Mouse (Mus musculus) urinary bladder, postnatal 4 days (tissue): ENCODE results near the gene Gm21440.
"Not testable (repeated sequence)": the region's sequence is repeated elsewhere in the genome, so short reads cannot be mapped to it uniquely, and the experiment has no call there.

ENCODE experiments used
- DNase-seq, 2 experiments: peaks; one replicate each; pipeline ENCODE4 v3.0.0; 2021 to 2022; ENCODE audit warnings: low spot score in 2 of 2

Gm21440 gene

GRCm38 (mm10) chrY:13252091-13252490 is at the start of gene Gm21440, which contains the start of gene Gm21454:
Gene Gm21440, plus strand, starts transcription at chrY:13252391.
Gene Gm21454, plus strand, starts transcription at chrY:13252442.
- not testable (repeated sequence) for DNase-seq

DNA sequence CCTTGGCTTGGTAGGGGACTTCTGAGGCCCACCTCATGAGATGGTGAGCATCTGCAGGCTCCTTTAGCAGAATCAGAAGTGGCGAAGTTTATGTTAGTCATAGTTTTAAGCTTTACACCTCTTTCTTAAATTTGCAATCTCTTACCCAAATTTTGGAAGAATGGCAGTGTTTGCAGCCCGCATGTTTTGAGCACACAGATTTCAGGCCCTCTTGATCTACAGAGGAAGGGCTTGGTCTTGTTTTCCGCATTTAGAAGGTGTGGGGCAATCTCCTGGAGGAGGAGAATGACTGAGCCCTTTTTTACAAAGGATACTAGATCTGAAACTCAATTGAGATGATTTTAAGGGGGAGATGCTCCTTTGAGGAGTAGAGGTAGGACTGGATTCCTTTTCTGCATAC is 28.4 kb upstream of the Gm21440 start, which contains the start of gene Gm21828:
Gm21828 (minus strand) TSS at position 101 of the 400 bp plus-strand sequence.
- DNase-seq: not testable (repeated sequence)
